Mouse (Mus musculus): ENCODE measurements around the gene Polr3e. TPM values are rescaled to one million over a fixed set of nuclear protein-coding genes. Genes with fewer than 3 reads are reported as not detected.
A peak's percentile ranks its signal among the peaks of the same experiment; 100 is the strongest.
"Not testable (repeated sequence)": the region's sequence is repeated elsewhere in the genome, so short reads cannot be mapped to it uniquely, and the experiment has no call there.

Gene Polr3e
- polyA plus RNA-seq, 1 experiment from 2014 or later, result 44.0 TPM

DNA sequence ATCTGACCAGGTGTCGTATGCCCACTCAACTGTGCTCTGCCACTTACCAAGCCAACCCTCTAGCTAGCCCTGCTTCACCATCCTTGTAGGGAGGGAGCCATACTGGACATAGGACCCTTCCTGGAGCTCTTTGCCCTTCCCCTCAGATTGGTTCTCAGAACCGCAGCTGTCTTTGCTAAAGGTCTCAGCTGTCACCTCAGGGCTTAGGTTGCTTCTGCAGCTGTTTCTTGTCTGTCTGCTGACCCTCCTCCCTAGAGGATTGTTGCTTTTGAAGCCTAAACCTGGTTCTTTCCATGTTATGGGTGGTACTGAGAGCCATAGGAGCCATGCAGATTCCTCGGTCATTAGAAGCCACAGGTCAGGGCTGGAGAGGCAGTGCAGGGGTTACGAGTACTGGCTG is 34.9 kb upstream of the Polr3e start:
- no peak overlapping the region for H3K9ac ChIP-seq
- H3K27ac ChIP-seq, result no peak overlapping the region
- H3K4me1 ChIP-seq, result 0 out of 2 replicates have a peak, but pooled peaks cover 3% of the 10 kb centered on the region
- no peak overlapping the region for H3K4me3 ChIP-seq (replicated peaks)
- no peak overlapping the region for H3K4me2 ChIP-seq
- peaks cover 41% of the 10 kb centered on the region for H3K36me3 ChIP-seq
- H3K27me3 ChIP-seq, result no peaks in the 10 kb centered on the region
- WGBS, result 54% methylated on average over 4 of the region's 4 CpGs
- ATAC-seq (replicated peaks; ENCODE audit: low FRiP score), result peak; percentile 66
- no peaks in the 10 kb centered on the region for H3K9me3 ChIP-seq (replicated peaks)

DNA sequence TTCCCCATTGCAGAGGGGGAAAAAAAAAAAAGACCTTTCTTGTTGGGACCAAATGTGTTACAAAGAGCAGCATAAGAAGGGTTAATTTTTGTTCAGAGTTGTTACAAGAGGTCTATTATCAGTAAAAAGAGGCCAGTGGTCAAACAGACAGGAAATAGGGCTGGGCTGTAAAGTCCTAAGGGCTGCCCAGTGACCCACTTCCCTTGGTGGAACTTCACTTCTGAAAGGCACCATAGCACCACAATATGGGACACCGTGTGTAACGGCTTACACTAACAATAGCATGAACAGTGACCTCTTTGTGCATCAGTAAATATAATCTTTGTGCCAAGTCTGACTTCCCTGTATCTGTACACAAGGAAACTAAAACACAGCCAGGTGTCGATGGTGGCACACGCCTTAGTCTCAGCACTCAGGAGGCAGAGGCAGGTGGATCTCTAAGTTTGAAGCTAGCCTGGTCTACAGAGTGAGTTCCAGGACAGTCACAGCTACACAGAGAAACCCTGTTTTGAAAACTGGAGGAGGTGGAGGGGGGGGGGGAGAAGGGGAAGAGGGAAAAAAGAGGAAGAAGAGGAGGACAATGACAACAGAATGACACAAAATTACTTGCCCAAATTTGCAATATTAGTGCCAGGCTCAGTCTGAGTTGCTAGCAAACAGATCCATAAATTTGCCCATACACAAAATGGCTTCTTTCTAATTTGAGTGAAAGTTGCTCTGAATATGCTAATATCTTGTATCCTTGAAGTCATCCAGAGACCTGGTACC is 33.8 kb upstream of the Polr3e start:
- 82% methylated on average over 4 of the region's 4 CpGs for WGBS
- no peak overlapping the region for H3K9ac ChIP-seq
- peaks cover 41% of the 10 kb centered on the region for H3K36me3 ChIP-seq
- ATAC-seq (replicated peaks; ENCODE audit: low FRiP score), result no peak
- H3K27ac ChIP-seq, result no peak overlapping the region
- H3K4me1 ChIP-seq, result 0 out of 2 replicates have a peak, but pooled peaks cover 3% of the 10 kb centered on the region
- no peak overlapping the region for H3K4me3 ChIP-seq (replicated peaks)
- H3K4me2 ChIP-seq, result no peak overlapping the region
- no peaks in the 10 kb centered on the region for H3K9me3 ChIP-seq (replicated peaks)
- H3K27me3 ChIP-seq, result no peaks in the 10 kb centered on the region

DNA sequence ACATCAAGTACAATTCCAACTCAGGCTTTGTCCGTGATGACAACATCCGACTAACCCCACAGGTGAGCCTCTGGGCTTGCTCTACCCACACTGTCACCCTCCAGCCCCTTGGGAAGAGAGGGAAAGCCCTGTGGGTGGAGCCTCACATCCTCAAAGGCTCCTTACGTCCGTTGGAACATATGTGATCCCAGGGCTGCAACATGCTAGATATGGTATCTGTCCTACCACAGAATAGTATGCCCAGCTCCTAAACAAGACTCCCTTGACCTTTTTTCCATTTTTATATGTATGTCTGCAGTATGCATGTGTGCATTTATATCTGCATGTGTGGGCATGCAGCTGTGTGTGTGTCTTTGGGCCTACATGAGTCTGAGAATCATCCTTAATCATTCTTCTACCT is 32.8 kb upstream of the Polr3e start:
- H3K36me3 ChIP-seq, result peaks cover 49% of the 10 kb centered on the region

DNA sequence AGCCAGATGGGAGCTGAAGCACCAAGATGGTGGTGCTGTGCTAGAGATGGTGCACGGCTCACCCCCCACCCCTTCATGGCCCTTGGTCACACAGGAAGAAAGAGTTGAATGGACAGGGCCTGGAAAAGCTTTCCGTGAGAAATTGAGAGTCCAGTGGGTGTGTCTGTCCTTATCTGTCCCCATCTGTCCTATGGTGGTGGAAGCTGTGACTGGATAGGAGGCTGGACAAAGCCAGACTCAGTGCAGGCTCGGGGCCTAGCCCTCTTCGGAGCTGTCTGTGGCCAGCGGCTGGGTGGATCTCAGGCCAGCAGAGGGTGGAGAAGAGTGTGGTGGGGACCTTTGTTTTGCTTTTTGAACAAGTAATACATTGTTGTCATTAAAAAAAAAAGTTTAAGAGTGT is 24.4 kb upstream of the Polr3e start:
- Histone ChIP-seq H3K9me3 (replicated peaks) (no peaks in the 10 kb centered on the region), H3K27ac (no peak overlapping the region), H3K4me3 (replicated peaks) (no peak overlapping the region), H3K9ac (no peak overlapping the region), H3K4me2 (no peak overlapping the region), H3K27me3 (no peaks in the 10 kb centered on the region), H3K4me1 (peaks cover 5% of the 10 kb centered on the region; the same call in 1 of the 2 replicates), H3K36me3 (peaks cover 38% of the 10 kb centered on the region)
- WGBS, result 79% methylated on average over 5 of the region's 5 CpGs
- no peak; the same call in 1 of the 2 replicates for ATAC-seq (replicated peaks; ENCODE audit: low FRiP score)

More for the DNA sequence above, 32.8 kb upstream of the Polr3e start:
- H3K4me2 ChIP-seq, result no peak overlapping the region
- no peak overlapping the region for H3K9ac ChIP-seq
- 94% methylated on average over 4 of the region's 4 CpGs for WGBS
- 0 out of 2 replicates have a peak, but pooled peaks cover 3% of the 10 kb centered on the region for H3K4me1 ChIP-seq
- H3K9me3 ChIP-seq (replicated peaks), result no peaks in the 10 kb centered on the region
- no peaks in the 10 kb centered on the region for H3K27me3 ChIP-seq
- no peak overlapping the region for H3K4me3 ChIP-seq (replicated peaks)
- no peak overlapping the region for H3K27ac ChIP-seq
- no peak for ATAC-seq (replicated peaks; ENCODE audit: low FRiP score)

DNA sequence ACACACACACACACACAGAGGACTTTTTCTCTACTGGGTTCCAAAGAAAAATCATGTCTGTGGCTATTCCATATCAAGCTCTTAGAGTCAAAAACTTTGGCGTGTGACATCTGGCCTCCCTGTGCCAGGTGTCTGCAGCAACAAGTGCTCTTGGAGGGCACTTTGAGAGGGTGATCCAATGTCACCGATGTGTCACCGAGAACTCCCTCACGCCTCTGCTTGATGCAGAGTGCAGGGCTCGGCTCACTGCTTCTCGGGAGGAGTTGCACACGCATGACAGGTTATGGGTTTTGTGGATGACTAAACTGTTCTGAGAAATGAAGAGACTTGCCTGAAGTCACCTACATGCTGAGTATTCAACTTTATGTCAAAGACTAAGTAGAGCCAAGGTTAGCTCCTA is 20.5 kb upstream of the Polr3e start:
- Histone ChIP-seq H3K4me2 (no peak overlapping the region), H3K4me1 (peaks cover 9% of the 10 kb centered on the region; the same call in 1 of the 2 replicates), H3K27ac (no peak overlapping the region), H3K27me3 (no peaks in the 10 kb centered on the region), H3K36me3 (peaks cover 31% of the 10 kb centered on the region), H3K9ac (no peak overlapping the region), H3K4me3 (replicated peaks) (no peak overlapping the region), H3K9me3 (replicated peaks) (no peaks in the 10 kb centered on the region)
- ATAC-seq (replicated peaks; ENCODE audit: low FRiP score), result peak; percentile 66; the same call in 1 of the 2 replicates
- WGBS, result 49% methylated on average over 7 of the region's 7 CpGs

DNA sequence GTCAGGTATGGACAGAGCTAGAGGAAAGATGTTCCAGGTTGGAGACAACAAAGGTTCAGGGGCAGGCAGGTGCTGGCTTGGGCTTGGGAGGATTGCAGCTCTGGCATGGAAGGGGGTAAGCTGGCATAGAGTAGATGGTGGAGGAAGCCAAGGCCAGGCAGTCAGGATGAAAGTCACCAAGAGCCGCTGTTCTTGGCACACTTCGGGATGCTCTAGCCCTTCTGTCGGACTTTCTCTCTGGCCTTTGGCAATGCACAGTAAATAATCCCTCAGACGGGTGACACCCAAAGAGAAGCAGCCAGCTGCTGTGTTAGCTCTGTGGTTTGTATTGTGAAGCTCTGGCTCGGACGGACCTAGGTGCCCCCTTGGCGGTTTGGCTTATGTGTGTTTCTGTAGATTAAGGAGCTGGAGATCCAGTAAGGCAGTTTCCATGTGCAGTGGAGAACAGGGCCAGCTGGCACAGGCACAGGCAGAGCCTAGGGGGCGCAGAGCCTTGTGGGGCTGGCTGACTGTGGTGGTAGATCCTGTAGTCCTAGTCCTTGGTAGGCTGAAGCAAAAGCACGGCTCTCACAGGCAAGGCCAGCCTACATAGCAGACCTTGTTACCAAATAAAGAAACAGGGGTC is 19.7 kb upstream of the Polr3e start:
- WGBS, result 79% methylated on average over 9 of the region's 9 CpGs
- no peaks in the 10 kb centered on the region for H3K27me3 ChIP-seq

DNA sequence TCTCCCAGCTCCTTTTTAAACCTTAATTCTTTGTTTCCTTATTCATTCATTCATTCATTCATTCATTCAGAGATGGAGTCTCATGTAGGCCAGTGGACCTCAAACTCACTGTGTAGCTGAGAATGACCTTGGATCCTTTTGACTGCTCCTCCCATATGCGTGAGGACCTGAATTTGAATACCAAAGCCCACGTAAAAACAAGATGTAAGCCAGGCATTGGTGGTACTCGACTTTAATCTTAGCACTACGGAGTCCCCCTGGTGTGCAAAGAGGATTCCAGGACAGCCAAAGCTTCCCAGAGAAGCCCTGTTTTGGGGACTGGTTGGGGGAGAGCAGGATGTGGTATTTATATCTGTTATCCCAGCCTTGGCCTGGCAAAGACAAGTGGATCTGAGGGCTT is 17.4 kb upstream of the Polr3e start:
- H3K9me3 ChIP-seq (replicated peaks), result no peaks in the 10 kb centered on the region
- peaks cover 11% of the 10 kb centered on the region; the same call in 1 of the 2 replicates for H3K4me1 ChIP-seq
- peaks cover 30% of the 10 kb centered on the region; the same call in 1 of the 2 replicates for H3K36me3 ChIP-seq
- no peak overlapping the region for H3K27ac ChIP-seq
- 76% methylated on average over 4 of the region's 4 CpGs for WGBS
- H3K4me2 ChIP-seq, result no peak overlapping the region
- H3K4me3 ChIP-seq (replicated peaks), result no peak overlapping the region
- H3K9ac ChIP-seq, result no peak overlapping the region
- ATAC-seq (replicated peaks; ENCODE audit: low FRiP score), result no peak
- no peaks in the 10 kb centered on the region for H3K27me3 ChIP-seq

More for the DNA sequence above, 19.7 kb upstream of the Polr3e start:
- H3K4me3 ChIP-seq (replicated peaks), result no peak overlapping the region
- peaks cover 27% of the 10 kb centered on the region; the same call in 1 of the 2 replicates for H3K36me3 ChIP-seq
- no peak overlapping the region for H3K27ac ChIP-seq
- H3K4me1 ChIP-seq, result peaks cover 9% of the 10 kb centered on the region; the same call in 1 of the 2 replicates
- ATAC-seq (replicated peaks; ENCODE audit: low FRiP score), result no peak
- no peak overlapping the region for H3K4me2 ChIP-seq
- no peak overlapping the region for H3K9ac ChIP-seq
- H3K9me3 ChIP-seq (replicated peaks), result no peaks in the 10 kb centered on the region

DNA sequence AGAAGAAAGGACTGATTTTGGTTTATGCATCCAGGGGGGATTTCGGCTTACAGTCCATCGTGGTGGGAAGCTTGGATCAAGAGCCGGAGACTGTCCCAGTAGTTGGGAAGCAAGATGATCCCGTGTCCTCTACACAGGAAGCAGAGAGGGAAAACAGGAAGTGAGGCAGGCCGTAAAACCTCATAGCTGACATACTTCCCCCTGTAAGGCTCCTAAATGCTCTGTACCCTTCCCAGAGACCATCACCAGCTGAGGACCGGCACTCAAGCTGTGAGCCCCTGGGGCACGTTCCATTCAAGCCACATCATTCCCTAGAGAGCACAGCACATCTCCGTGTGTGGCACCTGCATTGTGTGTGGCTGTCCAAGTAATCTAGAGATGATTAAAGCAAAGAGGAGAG is 15.8 kb upstream of the Polr3e start:
- ATAC-seq (replicated peaks; ENCODE audit: low FRiP score), result no peak
- no peak overlapping the region for H3K9ac ChIP-seq
- H3K4me3 ChIP-seq (replicated peaks), result no peak overlapping the region
- H3K4me2 ChIP-seq, result no peak overlapping the region
- H3K27me3 ChIP-seq, result no peaks in the 10 kb centered on the region
- no peak overlapping the region for H3K27ac ChIP-seq
- H3K36me3 ChIP-seq, result peaks cover 21% of the 10 kb centered on the region; the same call in 1 of the 2 replicates
- WGBS, result 49% methylated on average over 8 of the region's 8 CpGs
- peaks cover 11% of the 10 kb centered on the region; the same call in 1 of the 2 replicates for H3K4me1 ChIP-seq
- H3K9me3 ChIP-seq (replicated peaks), result no peaks in the 10 kb centered on the region

DNA sequence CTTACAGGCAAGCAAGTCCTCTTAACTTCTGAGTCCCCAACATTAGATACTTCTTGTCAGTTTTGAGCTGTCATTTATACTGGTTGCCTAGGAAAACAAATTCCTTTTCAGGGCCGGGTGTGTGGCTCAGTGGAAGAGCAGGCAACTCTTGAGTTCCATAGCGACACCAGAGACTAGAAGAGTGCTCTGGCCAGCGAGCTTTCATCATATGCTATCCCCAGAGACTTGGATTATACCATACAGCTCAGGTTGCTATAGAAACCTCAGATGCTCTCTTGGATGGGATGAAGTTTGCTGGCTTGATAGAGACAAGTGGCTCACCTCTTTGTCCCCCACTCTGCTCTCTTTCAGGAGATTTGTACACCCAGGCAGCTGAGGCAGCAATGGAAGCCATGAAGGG is 14.6 kb upstream of the Polr3e start:
- WGBS, result 69% methylated on average over 3 of the region's 3 CpGs
- Histone ChIP-seq H3K4me2 (no peak overlapping the region), H3K4me1 (0 out of 2 replicates have a peak, but pooled peaks cover 6% of the 10 kb centered on the region), H3K27me3 (no peaks in the 10 kb centered on the region), H3K27ac (no peak overlapping the region), H3K9ac (no peak overlapping the region), H3K36me3 (peaks cover 21% of the 10 kb centered on the region; the same call in 1 of the 2 replicates), H3K9me3 (replicated peaks) (no peaks in the 10 kb centered on the region), H3K4me3 (replicated peaks) (no peak overlapping the region)
- ATAC-seq (replicated peaks; ENCODE audit: low FRiP score), result no peak

DNA sequence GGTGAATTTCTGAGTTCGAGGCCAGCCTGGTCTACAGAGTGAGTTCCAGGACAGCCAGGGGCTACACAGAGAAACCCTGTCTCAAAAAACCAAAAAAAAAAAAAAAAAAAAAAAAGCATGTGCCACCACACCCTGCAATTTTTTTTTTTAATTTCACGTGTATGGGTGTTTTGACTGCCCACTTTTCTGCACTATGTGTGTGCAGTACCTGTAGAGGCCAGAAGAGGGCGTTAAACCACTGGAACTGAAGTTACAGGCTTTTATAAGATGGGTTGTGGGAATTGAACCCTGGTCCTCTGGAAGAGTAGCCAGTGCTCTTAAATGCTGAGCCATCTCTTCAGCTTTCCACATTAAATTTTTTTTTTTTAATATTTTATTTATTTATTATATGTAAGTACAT is 7.4 kb upstream of the Polr3e start:
- H3K4me3 ChIP-seq (replicated peaks); H3K9ac ChIP-seq; H3K4me2 ChIP-seq; H3K27me3 ChIP-seq; H3K9me3 ChIP-seq (replicated peaks); ATAC-seq (replicated peaks; ENCODE audit: low FRiP score); H3K4me1 ChIP-seq; H3K27ac ChIP-seq; H3K36me3 ChIP-seq: not testable (repeated sequence)
- 79% methylated on average over 3 of the region's 3 CpGs for WGBS

DNA sequence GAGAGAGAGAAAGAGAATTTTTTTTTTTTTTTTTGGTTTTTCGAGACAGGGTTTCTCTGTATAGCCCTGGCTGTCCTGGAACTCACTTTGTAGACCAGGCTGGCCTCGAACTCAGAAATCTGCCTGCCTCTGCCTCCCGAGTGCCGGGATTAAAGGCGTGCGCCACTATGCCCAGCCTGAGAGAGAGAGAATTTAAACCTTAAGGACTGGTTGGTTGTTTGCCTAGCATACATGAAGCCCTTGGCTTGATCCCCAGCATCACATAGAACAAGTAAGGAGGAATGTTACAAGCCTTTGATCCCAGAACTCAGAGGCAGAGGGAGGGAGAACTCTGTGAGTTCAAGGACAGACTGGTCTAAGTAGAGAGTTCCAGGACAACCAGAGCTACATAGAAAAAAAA is 6.3 kb upstream of the Polr3e start:
- not testable (repeated sequence) for ATAC-seq (replicated peaks; ENCODE audit: low FRiP score); H3K27me3 ChIP-seq; H3K9me3 ChIP-seq (replicated peaks); H3K4me2 ChIP-seq; H3K9ac ChIP-seq; H3K36me3 ChIP-seq; H3K27ac ChIP-seq; H3K4me1 ChIP-seq; H3K4me3 ChIP-seq (replicated peaks)
- WGBS, result 86% methylated on average over 6 of the region's 6 CpGs

DNA sequence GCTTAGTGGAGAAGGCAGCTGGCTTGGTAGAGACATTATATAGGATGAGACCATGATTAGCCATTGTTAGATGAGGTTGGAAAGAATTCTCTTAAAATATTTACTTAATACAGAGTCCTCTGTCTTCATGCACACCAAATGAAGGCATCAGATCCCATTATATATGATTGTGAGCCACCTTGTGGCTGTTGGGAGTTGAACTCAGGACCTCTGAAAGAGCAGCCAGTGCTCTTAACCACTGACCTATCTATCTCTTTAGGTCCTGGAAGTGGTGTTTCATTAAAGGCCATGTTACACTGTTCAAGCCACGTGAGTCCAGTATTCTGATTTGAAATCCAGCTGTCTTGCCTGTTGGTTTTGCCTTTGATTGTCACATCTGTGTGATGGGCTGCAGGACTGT is 4.2 kb upstream of the Polr3e start:
- Histone ChIP-seq H3K4me3 (replicated peaks) (no peak overlapping the region), H3K9ac (no peak overlapping the region), H3K4me1 (no peaks in the 10 kb centered on the region), H3K27ac (no peak overlapping the region), H3K4me2 (no peak overlapping the region), H3K27me3 (no peaks in the 10 kb centered on the region), H3K36me3 (no peaks in the 10 kb centered on the region), H3K9me3 (replicated peaks) (no peaks in the 10 kb centered on the region)
- WGBS, result 43% methylated on average over 1 of the region's 1 CpGs
- no peak for ATAC-seq (replicated peaks; ENCODE audit: low FRiP score)

Measured in kidney, embryonic 15.5 days (tissue).